Mouse (Mus musculus) MEL (cell line): ENCODE results near the gene Znhit1. TPM values are rescaled to one million over a fixed set of nuclear protein-coding genes. Genes with fewer than 3 reads are reported as not detected.

Experiments
- DNase-seq: peaks from one replicate; pipeline ENCODE4 v3.0.0; 2011; ENCODE audit warnings: low read depth, low spot score
- H3K27ac ChIP-seq: 2 replicates; pipeline ENCODE4 v1.5.1; 2012; ENCODE audit warnings: low read depth, mild to moderate bottlenecking, control low read depth, low read length, moderate library complexity; ENCODE audit not compliant: control insufficient read depth
- H3K27me3 ChIP-seq, 2 experiments: fragments of 150-350 bp in 1 of 2; sonication (generic) in 1 of 2; 2 replicates each; pipeline ENCODE4 v1.6.1; 2012; ENCODE audit warnings: low read length in 2 of 2, mild to moderate bottlenecking in 2 of 2, improper control_type of control experiment in 1 of 2, moderate library complexity in 1 of 2; ENCODE audit not compliant: insufficient read depth in 2 of 2, control insufficient read depth in 1 of 2
- H3K36me3 ChIP-seq, 2 experiments: 2 replicates each; pipeline ENCODE4 v1.6.1; 2012 to 2014; ENCODE audit warnings: low read length in 2 of 2, improper control_type of control experiment in 1 of 2, inconsistent platforms in 1 of 2, mild to moderate bottlenecking in 1 of 2; ENCODE audit not compliant: insufficient read depth in 2 of 2, control insufficient read depth in 1 of 2
- H3K4me1 ChIP-seq, 2 experiments: fragments of 150-350 bp in 1 of 2; sonication (generic) in 1 of 2; 2 replicates each; pipeline ENCODE4 v1.6.1; 2012; ENCODE audit warnings: low read length in 2 of 2, improper control_type of control experiment in 1 of 2, mild to moderate bottlenecking in 1 of 2; ENCODE audit not compliant: insufficient read depth in 2 of 2, control insufficient read depth in 1 of 2
- H3K4me3 ChIP-seq, 2 experiments: fragments of 150-350 bp in 1 of 2; sonication (generic) in 1 of 2; 2 replicates each; pipeline ENCODE4 v1.5.1; 2012; ENCODE audit warnings: low read depth in 2 of 2, low read length in 2 of 2, mild to moderate bottlenecking in 2 of 2, moderate library complexity in 2 of 2, control low read depth in 1 of 2, improper control_type of control experiment in 1 of 2; ENCODE audit not compliant: control insufficient read depth in 1 of 2, insufficient read depth in 1 of 2
- H3K79me2 ChIP-seq: 2 replicates; pipeline ENCODE4 v1.6.1; 2012; ENCODE audit warnings: mild to moderate bottlenecking, low read length, moderate library complexity; ENCODE audit not compliant: control insufficient read depth, poor library complexity, insufficient read depth
- H3K9ac ChIP-seq: 2 replicates; pipeline ENCODE4 v1.6.1; 2012; ENCODE audit warnings: low read depth, mild to moderate bottlenecking, control low read depth, low read length, moderate library complexity; ENCODE audit not compliant: control insufficient read depth, poor library complexity, severe bottlenecking
- H3K9me3 ChIP-seq: fragments of 150-350 bp; sonication (generic); replicated peaks from 2 replicates; pipeline ENCODE4 v1.6.1; 2012; ENCODE audit warnings: mild to moderate bottlenecking, low read length, improper control_type of control experiment, moderate library complexity; ENCODE audit not compliant: insufficient read depth
- BHLHE40 ChIP-seq: IDR thresholded peaks from 2 replicates; pipeline ENCODE4 v1.6.1; 2012; ENCODE audit warnings: low read depth, mild to moderate bottlenecking, inconsistent platforms, low read length, improper control_type of control experiment, borderline replicate concordance
- CHD1 ChIP-seq: IDR thresholded peaks from 2 replicates; pipeline ENCODE4 v1.6.1; 2012; ENCODE audit warnings: low read depth, mild to moderate bottlenecking, inconsistent platforms, low read length, improper control_type of control experiment
- E2F4 ChIP-seq: IDR thresholded peaks from 2 replicates; pipeline ENCODE4 v1.6.1; 2011; ENCODE audit warnings: low read depth, low read length, improper control_type of control experiment, borderline replicate concordance
- ELF1 ChIP-seq: IDR thresholded peaks from 2 replicates; pipeline ENCODE4 v1.6.1; 2014; ENCODE audit warnings: low read depth, mild to moderate bottlenecking, inconsistent platforms, low read length, improper control_type of control experiment, moderate library complexity
- EP300 ChIP-seq, 2 experiments: IDR thresholded peaks; 2 replicates each; pipeline ENCODE4 v1.6.1; 2011; ENCODE audit warnings: improper control_type of control experiment in 2 of 2, low read length in 2 of 2, low read depth in 1 of 2, mild to moderate bottlenecking in 1 of 2
- ETS1 ChIP-seq: IDR thresholded peaks from 2 replicates; pipeline ENCODE4 v1.6.1; 2012; ENCODE audit warnings: low read depth, mild to moderate bottlenecking, inconsistent platforms, low read length, improper control_type of control experiment, moderate library complexity
- GABPA ChIP-seq: IDR thresholded peaks from 2 replicates; pipeline ENCODE4 v1.6.1; 2012; ENCODE audit warnings: low read depth, mild to moderate bottlenecking, inconsistent platforms, low read length, improper control_type of control experiment, moderate library complexity
- GATA1 ChIP-seq: IDR thresholded peaks from 2 replicates; pipeline ENCODE4 v1.6.1; 2011; ENCODE audit warnings: low read depth, low read length, improper control_type of control experiment
- JUND ChIP-seq: IDR thresholded peaks from 2 replicates; pipeline ENCODE4 v1.6.1; 2011; ENCODE audit warnings: low read depth, mild to moderate bottlenecking, improper control_type of control experiment, low read length
- MAFK ChIP-seq: IDR thresholded peaks from 2 replicates; pipeline ENCODE4 v1.6.1; 2011; ENCODE audit warnings: low read depth, mild to moderate bottlenecking, low read length, improper control_type of control experiment, borderline replicate concordance
- MAZ ChIP-seq: IDR thresholded peaks from 2 replicates; pipeline ENCODE4 v1.6.1; 2012; ENCODE audit warnings: low read depth, mild to moderate bottlenecking, inconsistent platforms, low read length, improper control_type of control experiment
- MEF2A ChIP-seq: IDR thresholded peaks from 2 replicates; pipeline ENCODE4 v1.6.1; 2014; ENCODE audit warnings: low read depth, mild to moderate bottlenecking, inconsistent platforms, low read length, improper control_type of control experiment; ENCODE audit not compliant: poor library complexity, insufficient replicate concordance, severe bottlenecking; ENCODE audit errors: extremely low read depth
- MYB ChIP-seq: IDR thresholded peaks from 2 replicates; pipeline ENCODE4 v1.6.1; 2011; ENCODE audit warnings: mild to moderate bottlenecking, low read depth, low read length, improper control_type of control experiment
- MYC ChIP-seq: IDR thresholded peaks from 2 replicates; pipeline ENCODE4 v1.6.1; 2011; ENCODE audit warnings: low read depth, mild to moderate bottlenecking, low read length, improper control_type of control experiment, moderate library complexity
- NELFE ChIP-seq: IDR thresholded peaks from 2 replicates; pipeline ENCODE4 v1.6.1; 2011; ENCODE audit warnings: low read depth, low read length, improper control_type of control experiment
- POLR2AphosphoS5 ChIP-seq: IDR thresholded peaks from 2 replicates; pipeline ENCODE4 v1.6.1; 2012; ENCODE audit warnings: low read depth, borderline replicate concordance, mild to moderate bottlenecking, inconsistent platforms, low read length, moderate library complexity, mixed read lengths
- SIN3A ChIP-seq: IDR thresholded peaks from 2 replicates; pipeline ENCODE4 v1.6.1; 2012; ENCODE audit warnings: low read length, improper control_type of control experiment, inconsistent platforms
- SMC3 ChIP-seq: IDR thresholded peaks from 2 replicates; pipeline ENCODE4 v1.6.1; 2011; ENCODE audit warnings: low read depth, low read length, improper control_type of control experiment
- TAL1 ChIP-seq: IDR thresholded peaks from 2 replicates; pipeline ENCODE4 v1.6.1; 2012; ENCODE audit warnings: mild to moderate bottlenecking, inconsistent platforms, low read length, moderate library complexity, mixed read lengths
- TCF12 ChIP-seq: IDR thresholded peaks from 2 replicates; pipeline ENCODE4 v1.6.1; 2014; ENCODE audit warnings: low read depth, mild to moderate bottlenecking, inconsistent platforms, low read length, improper control_type of control experiment, moderate library complexity
- UBTF ChIP-seq: IDR thresholded peaks from 2 replicates; pipeline ENCODE4 v1.6.1; 2012; ENCODE audit warnings: low read depth, mild to moderate bottlenecking, inconsistent platforms, low read length, improper control_type of control experiment, moderate library complexity, borderline replicate concordance; ENCODE audit not compliant: insufficient read depth
- USF1 ChIP-seq: IDR thresholded peaks from 2 replicates; pipeline ENCODE4 v1.6.1; 2014; ENCODE audit warnings: low read depth, mild to moderate bottlenecking, inconsistent platforms, low read length, improper control_type of control experiment, moderate library complexity
- ZC3H11A ChIP-seq: IDR thresholded peaks from 2 replicates; pipeline ENCODE4 v1.6.1; 2012; ENCODE audit warnings: low read depth, mild to moderate bottlenecking, inconsistent platforms, low read length, improper control_type of control experiment
- polyA plus RNA-seq, 2 experiments: library from polyadenylated mRNA; stranded (reverse) in 1 of 2; unstranded in 1 of 2; fragments of >175 nt in 1 of 2; fragments of >200 nt in 1 of 2; gene quantifications; 2 replicates each; pipeline versions ENCODE4 v1.2.1 to v1.2.4; 2012; ENCODE audit warnings: low replicate concordance in 2 of 2, low read depth in 1 of 2; ENCODE audit not compliant: insufficient read length in 2 of 2, insufficient read depth in 1 of 2, missing spikeins in 1 of 2
- total RNA-seq: library from RNA; depleted of rRNA; stranded (reverse); fragments of 300-350 nt; gene quantifications from 2 replicates; pipeline ENCODE4 v1.2.3, GENCODE M21; 2012

The Znhit1 gene
- total and polyA plus RNA-seq, 3 experiments = 56.6 to 123 TPM; not detected in 1

- no peaks in the 10 kb centered on the region for H3K9me3 ChIP-seq
- no peak for DNase-seq
- no peak within 1 kb of the TSS for H3K4me3 ChIP-seq
- H3K79me2 ChIP-seq = peaks cover 9% of the 10 kb centered on the region
- peaks cover 0 to 26% of the 10 kb centered on the region in 2 experiments; a peak in 3 of 4 replicates for H3K36me3 ChIP-seq
- H3K9ac ChIP-seq = peak within 1 kb of the TSS; percentile 39; the same call in 1 of the 2 replicates
- TF ChIP-seq TCF12 (0 out of 2 replicates have a peak, but pooled peaks have one; percentile 12), MEF2A (no peak)
- peak within 1 kb of the TSS; percentile 76 for H3K27ac ChIP-seq
- H3K4me1 ChIP-seq = peaks cover 3 to 23% of the 10 kb centered on the region in 2 experiments; a peak in 3 of 4 replicates
- no peaks in the 10 kb centered on the region for H3K27me3 ChIP-seq
Measured at GRCm38 (mm10) chr5:136966331-136966730, 21.5 kb downstream of the Znhit1 start, which contains the start of gene Cldn15. Gene Cldn15 (plus strand): TSS chr5:136966616.

- no peak overlapping the region for H3K4me3 ChIP-seq
- peak overlapping the region; percentile 39; the same call in 1 of the 2 replicates for H3K9ac ChIP-seq
- peaks cover 0 to 26% of the 10 kb centered on the region in 2 experiments; a peak in 3 of 4 replicates for H3K36me3 ChIP-seq
- H3K27ac ChIP-seq = peak overlapping the region; percentile 76
- peaks cover 9% of the 10 kb centered on the region for H3K79me2 ChIP-seq
- no peaks in the 10 kb centered on the region for H3K9me3 ChIP-seq
- no peak for DNase-seq
- TF ChIP-seq TCF12 (no peak), SMC3 (no peak), TAL1 (no peak), ETS1 (no peak), POLR2AphosphoS5 (no peak), NELFE (no peak), ZC3H11A (no peak), BHLHE40 (no peak), USF1 (no peak)
- H3K27me3 ChIP-seq = no peaks in the 10 kb centered on the region
- H3K4me1 ChIP-seq = peaks cover 3 to 25% of the 10 kb centered on the region in 2 experiments; a peak in 3 of 4 replicates
Measured at GRCm38 (mm10) chr5:136965686-136966085, 22.1 kb downstream of the Znhit1 start.

DNA sequence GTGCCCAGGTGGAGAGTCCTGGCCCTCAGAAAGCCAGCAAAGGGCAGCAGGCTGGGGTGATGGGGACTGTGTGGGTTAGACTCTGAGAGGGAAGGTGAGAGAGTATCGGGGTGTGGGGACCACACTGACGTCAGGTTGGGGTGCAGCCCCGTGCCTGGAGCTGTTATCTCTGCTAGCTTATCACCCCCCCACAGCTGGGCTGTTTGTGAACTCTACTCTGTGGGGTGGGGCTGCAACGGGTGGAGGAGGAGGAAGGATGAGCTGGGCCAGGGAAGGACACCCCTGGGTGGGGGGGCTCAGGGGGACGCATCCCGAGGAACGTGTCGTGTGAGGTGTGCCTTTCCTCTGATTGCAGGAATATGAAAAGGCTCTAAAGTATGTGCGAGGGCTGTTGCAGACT is 22.6 kb downstream of the Znhit1 start:
- no peak for TF ChIP-seq UBTF
- TF ChIP-seq ZC3H11A = no peak
- TF ChIP-seq TAL1 = peak; percentile 74
- no peak for TF ChIP-seq JUND
- TF ChIP-seq E2F4 = no peak
- TF ChIP-seq POLR2AphosphoS5 = no peak
- TF ChIP-seq GABPA = no peak
- no peak for TF ChIP-seq ELF1
- TF ChIP-seq GATA1 = peak; percentile 85
- peak in 1 of 2 experiments; percentile 84; a peak in 3 of 4 replicates for TF ChIP-seq EP300 (IDR thresholded peaks at IDR 0.05; ENCODE audit: low read depth in 1 of 2, low read length in 2 of 2)
- peak; percentile 93 for TF ChIP-seq ETS1
- TF ChIP-seq MAFK = no peak
- TF ChIP-seq MYC = no peak
- peak; percentile 74 for TF ChIP-seq TCF12
- TF ChIP-seq MYB = no peak
- TF ChIP-seq BHLHE40 = peak; percentile 90
- peak; percentile 94 for TF ChIP-seq MAZ
- TF ChIP-seq SIN3A = peak; percentile 18; the same call in 1 of the 2 replicates
- TF ChIP-seq CHD1 = no peak

More for the DNA sequence above, 22.6 kb downstream of the Znhit1 start:
- no peaks in the 10 kb centered on the region for H3K27me3 ChIP-seq
- peak overlapping the region; percentile 76 for H3K27ac ChIP-seq
- peaks cover 9% of the 10 kb centered on the region for H3K79me2 ChIP-seq
- H3K4me3 ChIP-seq = no peak overlapping the region
- peak overlapping the region; percentile 39; the same call in 1 of the 2 replicates for H3K9ac ChIP-seq
- peaks cover 0 to 26% of the 10 kb centered on the region in 2 experiments; a peak in 3 of 4 replicates for H3K36me3 ChIP-seq
- H3K4me1 ChIP-seq = peaks cover 3 to 25% of the 10 kb centered on the region in 2 experiments; a peak in 3 of 4 replicates
- no peaks in the 10 kb centered on the region for H3K9me3 ChIP-seq
- peak; percentile 72 for DNase-seq
